Mouse (Mus musculus) heart, postnatal 0 days (tissue): Measurements from ENCODE around the gene Tymp. TPM values are rescaled to one million over a fixed set of nuclear protein-coding genes. Genes with fewer than 3 reads are reported as not detected.

Experiments used
- ATAC-seq: fragments of 200-750 bp; cut with Nextera tagmentation; 2 replicates; pipeline ENCODE4 v1.8.0; 2017; ENCODE audit warnings: low read depth, moderate number of reproducible peaks, moderate library complexity; ENCODE audit not compliant: insufficient read depth
- DNase-seq: peaks from one replicate; pipeline ENCODE4 v3.0.0-alpha.2; 2016; ENCODE audit warnings: low spot score
- H3K27ac ChIP-seq: fragments of 300-500 bp; sonication (generic); 2 replicates; pipeline ENCODE4 v1.5.1; 2014; ENCODE audit warnings: low read depth, mild to moderate bottlenecking
- H3K27me3 ChIP-seq: fragments of 300-500 bp; sonication (generic); 2 replicates; pipeline ENCODE4 v1.6.1; 2014; ENCODE audit warnings: low read length, mixed read lengths; ENCODE audit not compliant: control insufficient read depth, insufficient read depth
- H3K36me3 ChIP-seq: fragments of 300-500 bp; sonication (generic); replicated peaks from 2 replicates; pipeline ENCODE4 v1.6.1; 2014; ENCODE audit warnings: low read length, mixed read lengths; ENCODE audit not compliant: control insufficient read depth, insufficient read depth
- H3K4me1 ChIP-seq: fragments of 300-500 bp; sonication (generic); 2 replicates; pipeline ENCODE4 v1.6.1; 2014; ENCODE audit warnings: antibody characterized with exemption; ENCODE audit not compliant: control insufficient read depth, insufficient read depth
- H3K4me2 ChIP-seq: fragments of 300-500 bp; sonication (generic); 2 replicates; pipeline ENCODE4 v1.6.1; 2014; ENCODE audit warnings: low read depth, mild to moderate bottlenecking, low read length, moderate library complexity
- H3K4me3 ChIP-seq: fragments of 300-500 bp; sonication (generic); 2 replicates; pipeline ENCODE4 v1.5.1; 2014; ENCODE audit warnings: low read depth, low read length
- H3K9ac ChIP-seq: fragments of 300-500 bp; sonication (generic); replicated peaks from 2 replicates; pipeline ENCODE4 v1.6.1; 2014; ENCODE audit warnings: low read depth, low read length, mixed read lengths
- H3K9me3 ChIP-seq: fragments of 300-500 bp; sonication (generic); replicated peaks from 2 replicates; pipeline ENCODE4 v1.6.1; 2016; ENCODE audit warnings: low read length; ENCODE audit not compliant: control insufficient read depth
- CTCF ChIP-seq: IDR thresholded peaks from 2 replicates; pipeline ENCODE4 v1.5.1; 2016; ENCODE audit warnings: antibody characterized with exemption, control low read depth, low read depth
- EP300 ChIP-seq: IDR thresholded peaks from 2 replicates; pipeline ENCODE4 v1.6.1; 2016; ENCODE audit warnings: antibody characterized with exemption, low read depth
- WGBS: fragments of 180-500 bp; shearing (Covaris S2); extraction: QIAGEN DNeasy Blood & Tissue Kit; methylation state at CpG from one replicate; pipeline ENCODE4 v1.1.7; 2014; 5-methylcytosine and 5-hydroxymethylcytosine counted together
- polyA plus RNA-seq: library from polyadenylated mRNA; unstranded; fragments of >200 nt; fragmentation: Nextera tagmentation; extraction: Ambion mirVana; gene quantifications from 2 replicates; pipeline ENCODE4 v1.2.1, GENCODE M21; 2015
- total RNA-seq: library from RNA; depleted of rRNA; stranded (reverse); fragments of >200 nt; gene quantifications from 2 replicates; pipeline ENCODE4 v1.2.3, GENCODE M21; 2014; ENCODE audit warnings: low replicate concordance

Tymp gene
- total and polyA plus RNA-seq, 2 experiments from 2014 or later: 1.3 to 1.6 TPM

DNA sequence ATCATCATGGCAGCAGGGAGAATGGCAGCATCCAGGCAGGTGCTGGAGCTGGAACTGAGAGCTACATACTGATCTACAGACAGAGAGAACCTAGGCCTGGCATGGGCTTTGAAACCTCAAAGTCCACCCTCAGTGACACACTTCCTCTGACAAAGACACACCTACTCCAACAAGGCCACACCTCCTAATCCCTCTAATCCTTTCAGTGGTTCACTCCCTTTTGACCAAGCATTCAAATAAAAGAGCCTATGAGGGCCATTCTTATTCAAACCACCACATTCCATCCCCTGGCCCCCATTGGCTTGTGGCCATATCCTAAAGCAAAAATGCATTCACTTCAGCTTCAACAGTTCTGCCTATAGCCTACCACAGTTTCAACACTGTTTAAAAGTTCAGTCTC lies 29.9 kb upstream of the Tymp start:
- TF ChIP-seq EP300: no peak
- TF ChIP-seq CTCF: no peak
- peaks cover 23% of the 10 kb centered on the region for H3K9me3 ChIP-seq
- no peaks in the 10 kb centered on the region for H3K27me3 ChIP-seq
- no peak overlapping the region for H3K27ac ChIP-seq
- H3K4me1 ChIP-seq: no peaks in the 10 kb centered on the region
- no peak overlapping the region for H3K4me2 ChIP-seq
- no peak for DNase-seq
- ATAC-seq: no peak
- H3K4me3 ChIP-seq: no peak overlapping the region
- H3K36me3 ChIP-seq: no peaks in the 10 kb centered on the region
- H3K9ac ChIP-seq: no peak overlapping the region

DNA sequence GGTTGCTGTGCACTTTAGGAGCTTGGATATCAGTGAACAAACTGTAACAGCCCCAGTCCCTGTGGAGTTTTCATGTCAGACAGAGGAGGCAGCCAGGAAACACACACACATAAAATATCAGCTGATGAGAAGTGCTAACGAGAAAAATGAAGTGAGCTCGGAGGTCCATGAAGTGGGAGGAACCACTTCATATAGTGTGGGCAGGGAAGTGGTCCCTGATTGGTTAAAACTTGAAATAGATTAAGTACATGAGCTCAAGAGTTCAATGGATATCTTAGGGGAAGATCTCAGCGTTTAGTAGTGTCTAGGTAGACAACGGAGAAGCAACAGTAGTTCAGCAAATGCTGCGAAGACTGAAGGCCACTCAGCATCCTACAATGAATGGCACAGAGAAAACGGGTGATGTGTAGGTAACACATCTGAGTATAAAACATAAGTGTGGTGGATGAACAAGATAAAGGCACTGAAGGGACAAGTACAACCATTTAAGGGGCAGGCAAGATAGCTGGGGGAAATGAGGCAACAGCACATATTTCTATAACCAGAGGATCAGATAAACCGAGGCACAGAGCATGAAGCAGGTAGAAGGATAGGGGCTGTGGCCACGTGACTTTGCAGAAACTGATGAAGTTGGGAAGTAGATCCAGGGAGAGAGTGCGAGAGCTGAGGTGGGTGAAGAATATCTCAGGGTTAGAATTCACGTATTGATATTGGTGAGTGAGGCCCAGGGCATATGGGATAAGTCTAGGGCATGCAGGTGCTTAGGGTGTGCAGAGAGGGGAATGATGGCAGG lies 28.2 kb upstream of the Tymp start:
- no peak overlapping the region for H3K4me2 ChIP-seq
- TF ChIP-seq EP300 (no peak), CTCF (no peak)
- DNase-seq: no peak
- ATAC-seq: no peak
- 75% methylated on average over 10 of the region's 10 CpGs for WGBS
- no peaks in the 10 kb centered on the region for H3K27me3 ChIP-seq
- H3K36me3 ChIP-seq: no peaks in the 10 kb centered on the region
- no peak overlapping the region for H3K4me3 ChIP-seq
- peaks cover 23% of the 10 kb centered on the region for H3K9me3 ChIP-seq
- H3K27ac ChIP-seq: no peak overlapping the region
- H3K9ac ChIP-seq: no peak overlapping the region
- H3K4me1 ChIP-seq: no peaks in the 10 kb centered on the region

- ATAC-seq: no peak
- Histone ChIP-seq H3K4me2 (no peak overlapping the region), H3K27me3 (no peaks in the 10 kb centered on the region), H3K36me3 (no peaks in the 10 kb centered on the region), H3K27ac (no peak overlapping the region), H3K4me1 (no peaks in the 10 kb centered on the region), H3K9ac (no peak overlapping the region), H3K4me3 (no peak overlapping the region), H3K9me3 (peaks cover 13% of the 10 kb centered on the region; the same call in 1 of the 2 replicates)
- WGBS: 78% methylated on average over 1 of the region's 1 CpGs
- TF ChIP-seq EP300 (no peak), CTCF (no peak)
- DNase-seq: no peak
These were observed 25.6 kb upstream of the Tymp start for GRCm38 (mm10) chr15:89402471-89402870.

- no peak for TF ChIP-seq EP300
- no peak for TF ChIP-seq CTCF
- no peaks in the 10 kb centered on the region for H3K27me3 ChIP-seq
- 0 out of 2 replicates have a peak, but pooled peaks cover 3% of the 10 kb centered on the region for H3K9me3 ChIP-seq
- no peak overlapping the region for H3K4me2 ChIP-seq
- no peak overlapping the region for H3K4me3 ChIP-seq
- no peaks in the 10 kb centered on the region for H3K4me1 ChIP-seq
- H3K36me3 ChIP-seq: no peaks in the 10 kb centered on the region
- ATAC-seq: no peak
- no peak overlapping the region for H3K27ac ChIP-seq
- DNase-seq: no peak
- H3K9ac ChIP-seq: no peak overlapping the region
- 80% methylated on average over 1 of the region's 1 CpGs for WGBS
These were observed 22.9 kb upstream of the Tymp start for GRCm38 (mm10) chr15:89399716-89400115.

DNA sequence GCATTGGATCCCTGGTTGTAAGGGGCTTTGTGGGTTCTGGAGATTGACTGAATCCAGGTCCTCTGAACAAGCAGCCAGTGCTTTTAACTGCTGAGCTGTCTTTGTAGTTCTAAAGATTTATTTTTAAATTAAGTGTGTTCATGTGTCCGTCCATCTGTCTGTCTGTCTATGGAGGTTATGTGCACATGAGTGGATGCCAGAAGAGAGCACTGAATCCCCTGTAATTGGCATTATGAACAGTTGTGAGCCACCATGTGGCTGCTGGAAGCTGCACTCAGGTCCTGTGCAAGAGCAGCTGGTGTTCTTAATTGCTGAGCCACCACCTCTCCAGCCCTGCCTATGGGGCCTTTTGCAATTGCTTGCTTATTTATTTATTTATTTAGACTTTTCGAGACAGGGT lies 21.3 kb upstream of the Tymp start:
- Histone ChIP-seq H3K36me3 (no peaks in the 10 kb centered on the region), H3K4me1 (no peaks in the 10 kb centered on the region), H3K4me3 (no peak overlapping the region), H3K27me3 (no peaks in the 10 kb centered on the region), H3K9me3 (no peaks in the 10 kb centered on the region), H3K27ac (no peak overlapping the region), H3K9ac (no peak overlapping the region), H3K4me2 (no peak overlapping the region)
- DNase-seq (no peak), ATAC-seq (no peak)
- WGBS: 76% methylated on average over 2 of the region's 2 CpGs
- TF ChIP-seq EP300: no peak
- no peak for TF ChIP-seq CTCF

- Histone ChIP-seq H3K9me3 (no peaks in the 10 kb centered on the region), H3K4me3 (no peak overlapping the region), H3K9ac (no peak overlapping the region), H3K27ac (no peak overlapping the region), H3K36me3 (no peaks in the 10 kb centered on the region), H3K27me3 (no peaks in the 10 kb centered on the region), H3K4me1 (no peaks in the 10 kb centered on the region), H3K4me2 (no peak overlapping the region)
- 81% methylated on average over 4 of the region's 4 CpGs for WGBS
- no peak for DNase-seq
- TF ChIP-seq EP300 (no peak), CTCF (no peak)
- ATAC-seq: no peak
These were observed 20.0 kb upstream of the Tymp start for GRCm38 (mm10) chr15:89396883-89397282.
